Mouse (Mus musculus): ENCODE measurements at regions not wholly inside any gene's neighbourhood (a gene's known extent, or its start where the extent isn't known, plus 50 kb on each side); places are given as distances from the start of the nearest gene placed in this dataset.

- 83% methylated on average over 5 of the region's 5 CpGs for WGBS
- Histone ChIP-seq H3K36me3 (ENCODE audit: control insufficient read depth, insufficient read depth, low read length) (no peaks in the 10 kb centered on the region), H3K27me3 (ENCODE audit: control insufficient read depth, insufficient read depth, low read length) (no peaks in the 10 kb centered on the region), H3K4me3 (ENCODE audit: low read depth, low read length) (no peak overlapping the region), H3K4me1 (ENCODE audit: control insufficient read depth, insufficient read depth, insufficient read length, low read length) (peaks cover under 1% of the 10 kb centered on the region), H3K27ac (ENCODE audit: insufficient read depth, low read depth, low read length) (no peak overlapping the region)
- TF ChIP-seq POLR2A (IDR thresholded peaks at IDR 0.05; ENCODE audit: low read depth, low read length), result no peak
- no peak for TF ChIP-seq CTCF (IDR thresholded peaks at IDR 0.05; ENCODE audit: extremely low read depth, insufficient read length, insufficient replicate concordance, low read depth, low read length)
Measured at GRCm38 (mm10) chr6:127364591-127365187, 82.0 kb upstream of the Parp11 start.

DNA sequence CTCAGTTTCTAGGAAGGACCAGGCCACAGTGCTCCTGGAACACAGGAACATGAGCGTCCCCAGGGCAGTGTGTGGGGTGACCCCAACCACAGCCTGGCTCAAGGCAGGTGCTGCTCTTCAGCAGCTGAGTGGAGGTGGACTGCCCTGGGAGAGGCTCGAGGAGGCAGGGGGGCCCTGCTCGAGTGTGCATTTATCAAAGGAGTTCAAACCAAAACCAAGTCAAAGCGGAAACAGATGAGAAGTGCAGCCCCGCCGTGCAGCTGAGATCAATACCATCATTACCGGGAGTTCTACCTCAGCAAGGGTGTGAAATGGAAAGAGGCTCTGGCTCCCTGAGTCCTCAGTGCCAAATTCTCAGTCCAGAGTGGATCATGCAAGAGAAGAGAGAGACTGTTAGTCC is 81.4 kb upstream of the Parp11 start:
- no peaks in the 10 kb centered on the region for H3K27me3 ChIP-seq (ENCODE audit: control insufficient read depth, insufficient read depth, low read length)
- H3K27ac ChIP-seq (ENCODE audit: insufficient read depth, low read depth, low read length), result no peak overlapping the region
- no peaks in the 10 kb centered on the region for H3K36me3 ChIP-seq (ENCODE audit: control insufficient read depth, insufficient read depth, low read length)
- H3K4me3 ChIP-seq (ENCODE audit: low read depth, low read length), result no peak overlapping the region
- H3K4me1 ChIP-seq (ENCODE audit: control insufficient read depth, insufficient read depth, insufficient read length, low read length), result no peaks in the 10 kb centered on the region; the same call in none of the 2 replicates
- TF ChIP-seq CTCF (IDR thresholded peaks at IDR 0.05; ENCODE audit: extremely low read depth, insufficient read length, insufficient replicate concordance, low read depth, low read length), result no peak
- no peak for TF ChIP-seq POLR2A (IDR thresholded peaks at IDR 0.05; ENCODE audit: low read depth, low read length)
- WGBS, result 52% methylated on average over 7 of the region's 7 CpGs

DNA sequence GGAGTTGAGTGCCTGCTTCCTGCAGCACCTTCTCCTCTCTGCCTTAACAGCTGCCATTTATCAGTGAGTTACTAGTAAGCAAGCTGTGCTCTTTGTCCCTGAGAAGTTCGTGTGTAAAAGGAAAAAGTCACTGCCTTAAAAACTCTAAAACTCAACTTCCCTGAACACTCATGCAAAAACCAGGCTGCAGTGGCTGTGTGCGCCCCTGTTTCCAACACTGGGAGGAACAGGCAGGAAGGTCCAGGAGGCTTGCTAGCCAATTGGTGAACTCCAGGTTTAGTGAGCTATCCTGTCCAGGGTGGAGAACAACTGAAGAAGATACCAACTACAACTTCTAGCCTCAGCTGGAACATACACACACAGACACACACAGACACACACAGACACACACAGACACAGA is 81.0 kb upstream of the Parp11 start:
- WGBS, result 44% methylated on average over 2 of the region's 2 CpGs
- Histone ChIP-seq H3K4me3 (ENCODE audit: low read depth, low read length) (no peak overlapping the region), H3K27me3 (ENCODE audit: control insufficient read depth, insufficient read depth, low read length) (no peaks in the 10 kb centered on the region), H3K36me3 (ENCODE audit: control insufficient read depth, insufficient read depth, low read length) (no peaks in the 10 kb centered on the region), H3K4me1 (ENCODE audit: control insufficient read depth, insufficient read depth, insufficient read length, low read length) (no peaks in the 10 kb centered on the region; the same call in none of the 2 replicates), H3K27ac (ENCODE audit: insufficient read depth, low read depth, low read length) (no peak overlapping the region)
- TF ChIP-seq CTCF (IDR thresholded peaks at IDR 0.05; ENCODE audit: extremely low read depth, insufficient read length, insufficient replicate concordance, low read depth, low read length) (no peak), POLR2A (IDR thresholded peaks at IDR 0.05; ENCODE audit: low read depth, low read length) (no peak)

GRCm38 (mm10) chr6:127373052-127373451 is 73.6 kb upstream of the Parp11 start:
- WGBS, result 83% methylated on average over 5 of the region's 5 CpGs
- H3K4me3 ChIP-seq (ENCODE audit: low read depth, low read length), result no peak overlapping the region
- peaks cover 13% of the 10 kb centered on the region; the same call in 1 of the 2 replicates for H3K4me1 ChIP-seq (ENCODE audit: control insufficient read depth, insufficient read depth, insufficient read length, low read length)
- H3K27me3 ChIP-seq (ENCODE audit: control insufficient read depth, insufficient read depth, low read length), result no peaks in the 10 kb centered on the region
- TF ChIP-seq POLR2A (IDR thresholded peaks at IDR 0.05; ENCODE audit: low read depth, low read length), result no peak
- TF ChIP-seq CTCF (IDR thresholded peaks at IDR 0.05; ENCODE audit: extremely low read depth, insufficient read length, insufficient replicate concordance, low read depth, low read length), result no peak
- H3K36me3 ChIP-seq (ENCODE audit: control insufficient read depth, insufficient read depth, low read length), result no peaks in the 10 kb centered on the region
- H3K27ac ChIP-seq (ENCODE audit: insufficient read depth, low read depth, low read length), result no peak overlapping the region

DNA sequence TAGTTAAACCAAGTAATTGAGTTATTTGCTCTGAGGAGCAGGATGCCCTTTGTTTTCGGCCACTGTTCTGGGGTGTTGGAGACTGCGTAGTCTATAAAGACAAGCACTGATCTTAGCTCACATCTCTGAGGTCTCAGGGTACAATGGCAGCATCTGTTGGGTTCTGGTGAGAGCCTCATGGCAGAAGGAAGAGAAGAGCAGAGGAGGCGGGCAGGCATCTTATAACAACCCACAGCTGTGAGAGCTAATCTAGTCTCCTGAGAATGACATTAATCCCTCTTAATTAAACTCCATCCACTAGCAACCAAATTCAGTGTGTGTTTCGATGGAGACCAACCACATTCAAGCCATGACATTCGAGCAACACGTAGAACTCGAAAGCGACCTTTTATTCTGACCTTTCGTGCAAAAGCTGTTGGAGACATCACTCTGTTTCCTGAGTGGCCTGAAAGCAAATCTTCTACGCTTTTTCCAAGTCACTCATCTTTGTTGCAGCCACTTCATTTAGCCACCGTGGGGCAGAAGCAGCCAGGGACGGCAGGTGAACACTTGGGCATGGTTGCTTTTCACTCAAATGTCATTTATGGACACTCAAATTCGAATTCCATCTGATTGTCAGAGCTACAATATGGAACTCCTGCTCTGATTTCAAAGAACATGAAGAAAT is 72.7 kb upstream of the Parp11 start:
- TF ChIP-seq POLR2A (IDR thresholded peaks at IDR 0.05; ENCODE audit: low read depth, low read length), result no peak
- no peak for TF ChIP-seq CTCF (IDR thresholded peaks at IDR 0.05; ENCODE audit: extremely low read depth, insufficient read length, insufficient replicate concordance, low read depth, low read length)
- Histone ChIP-seq H3K36me3 (ENCODE audit: control insufficient read depth, insufficient read depth, low read length) (no peaks in the 10 kb centered on the region), H3K4me3 (ENCODE audit: low read depth, low read length) (no peak overlapping the region), H3K27me3 (ENCODE audit: control insufficient read depth, insufficient read depth, low read length) (no peaks in the 10 kb centered on the region), H3K27ac (ENCODE audit: insufficient read depth, low read depth, low read length) (no peak overlapping the region), H3K4me1 (ENCODE audit: control insufficient read depth, insufficient read depth, insufficient read length, low read length) (peaks cover 13% of the 10 kb centered on the region; the same call in 1 of the 2 replicates)
- 88% methylated on average over 13 of the region's 13 CpGs for WGBS

DNA sequence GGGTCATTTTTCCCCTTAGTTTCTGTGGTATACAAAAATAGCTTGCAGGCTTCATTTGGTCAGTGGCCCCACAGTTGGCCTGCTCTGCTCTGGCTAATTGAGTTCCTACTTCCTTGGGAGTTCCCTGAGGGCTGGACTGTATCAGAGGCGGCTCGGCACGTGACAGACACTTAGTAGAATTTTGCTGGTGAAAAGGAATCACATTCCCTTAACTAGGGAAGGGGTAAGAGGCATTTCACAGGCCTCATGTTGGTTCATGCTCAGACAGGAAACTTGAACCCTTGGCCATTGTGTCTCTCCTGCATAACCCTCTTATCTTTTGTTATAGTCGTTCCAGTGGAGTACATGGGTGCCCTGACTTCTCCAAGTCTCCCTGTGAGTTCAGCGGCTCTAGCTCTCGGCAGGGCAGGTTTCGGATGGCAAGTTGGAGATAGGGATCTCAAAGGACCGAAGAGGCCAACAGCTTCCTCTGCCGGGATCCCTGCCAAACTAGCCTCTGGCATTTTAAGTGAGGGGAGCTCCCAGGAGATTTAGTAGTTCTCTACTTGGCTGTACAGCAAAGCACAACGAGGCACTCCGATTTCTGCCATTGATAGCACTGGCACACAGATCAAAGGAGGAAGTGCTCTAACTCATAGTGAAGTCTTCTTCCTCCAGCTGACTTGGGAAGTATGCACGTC is 72.0 kb upstream of the Parp11 start:
- TF ChIP-seq POLR2A (IDR thresholded peaks at IDR 0.05; ENCODE audit: low read depth, low read length) (no peak), CTCF (IDR thresholded peaks at IDR 0.05; ENCODE audit: extremely low read depth, insufficient read length, insufficient replicate concordance, low read depth, low read length) (no peak)
- Histone ChIP-seq H3K36me3 (ENCODE audit: control insufficient read depth, insufficient read depth, low read length) (no peaks in the 10 kb centered on the region), H3K4me1 (ENCODE audit: control insufficient read depth, insufficient read depth, insufficient read length, low read length) (peaks cover 13% of the 10 kb centered on the region; the same call in 1 of the 2 replicates), H3K27me3 (ENCODE audit: control insufficient read depth, insufficient read depth, low read length) (no peaks in the 10 kb centered on the region), H3K27ac (ENCODE audit: insufficient read depth, low read depth, low read length) (no peak overlapping the region), H3K4me3 (ENCODE audit: low read depth, low read length) (no peak overlapping the region)
- 20% methylated on average over 12 of the region's 12 CpGs for WGBS

DNA sequence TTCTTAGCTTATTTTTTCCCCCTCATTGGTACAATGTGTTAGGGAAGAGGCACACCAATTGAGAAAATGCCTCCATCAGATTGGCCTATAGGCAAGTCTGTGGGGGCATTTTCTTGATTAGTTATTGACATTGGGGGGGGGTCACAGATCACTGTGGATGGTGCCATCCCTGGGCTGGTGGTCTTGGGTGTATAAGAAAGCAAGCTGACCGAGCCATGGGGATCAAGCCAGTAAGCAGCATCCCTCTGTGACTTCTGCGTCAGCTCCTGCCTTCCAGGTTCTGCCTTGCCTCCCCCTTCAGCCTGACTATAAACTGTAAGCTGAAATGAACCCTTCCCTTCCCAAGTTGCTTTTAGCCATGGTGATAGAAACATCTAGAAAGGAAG is 71.5 kb upstream of the Parp11 start:
- peaks cover 13% of the 10 kb centered on the region; the same call in 1 of the 2 replicates for H3K4me1 ChIP-seq (ENCODE audit: control insufficient read depth, insufficient read depth, insufficient read length, low read length)
- H3K36me3 ChIP-seq (ENCODE audit: control insufficient read depth, insufficient read depth, low read length), result no peaks in the 10 kb centered on the region
- TF ChIP-seq POLR2A (IDR thresholded peaks at IDR 0.05; ENCODE audit: low read depth, low read length) (no peak), CTCF (IDR thresholded peaks at IDR 0.05; ENCODE audit: extremely low read depth, insufficient read length, insufficient replicate concordance, low read depth, low read length) (no peak)
- 79% methylated on average over 2 of the region's 2 CpGs for WGBS
- H3K4me3 ChIP-seq (ENCODE audit: low read depth, low read length), result no peak overlapping the region
- no peaks in the 10 kb centered on the region for H3K27me3 ChIP-seq (ENCODE audit: control insufficient read depth, insufficient read depth, low read length)
- no peak overlapping the region for H3K27ac ChIP-seq (ENCODE audit: insufficient read depth, low read depth, low read length)

Measured in small intestine, adult 2 months (tissue).